Mouse (Mus musculus) activated CD4-positive, CD25-positive, alpha-beta regulatory T cell (primary cell): Measurements from ENCODE around the gene 4933430I17Rik. TPM values are rescaled to one million over a fixed set of nuclear protein-coding genes. Genes with fewer than 3 reads are reported as not detected.

ENCODE experiments used
- polyA plus RNA-seq, 2 experiments: library from polyadenylated mRNA; unstranded; fragments of 100-300 nt; shearing (Covaris generic); gene quantifications; one replicate each; pipeline ENCODE4 v1.2.1; 2017

Gene 4933430I17Rik
- not detected for polyA plus RNA-seq

GRCm38 (mm10) chr4:62524651-62525488, at the start of gene 4933430I17Rik, which contains the start of gene Pole3:
TSS of gene 4933430I17Rik (plus strand) at chr4:62525369.
TSS of gene Pole3 (minus strand) at chr4:62525068.

GRCm38 (mm10) chr4:62479937-62480708, 45.0 kb upstream of the 4933430I17Rik start, which contains the start of gene Bspry:
TSS of gene Bspry (plus strand) at chr4:62480053.

GRCm38 (mm10) chr4:62503374-62503970, 21.7 kb upstream of the 4933430I17Rik start, which contains the start of gene Hdhd3:
TSS of gene Hdhd3 (minus strand) at chr4:62503467.

GRCm38 (mm10) chr4:62519849-62520233, 5.3 kb upstream of the 4933430I17Rik start, which contains the start of gene Alad:
TSS of gene Alad (minus strand) at chr4:62519918.

GRCm38 (mm10) chr4:62559797-62560329, 34.7 kb downstream of the 4933430I17Rik start, which contains the start of gene Rgs3:
TSS of gene Rgs3 (plus strand) at chr4:62559847.

Other genes starting within 250 kb of the 4933430I17Rik start
- 10 to 100 TPM; 49.3 to 57.6 TPM for gene Fkbp15, start 164.8 kb upstream of the 4933430I17Rik start, polyA plus RNA-seq
- 1 to 10 TPM; 8.6 to 9.4 TPM for gene Slc31a1, start 164.6 kb upstream of the 4933430I17Rik start, polyA plus RNA-seq
- gene Cdc26, start 116.7 kb upstream of the 4933430I17Rik start, polyA plus RNA-seq: 100 to 1,000 TPM in 1 of 2 experiments, 10 to 100 TPM in 1; 84.1 to 112 TPM
- 10 to 100 TPM; 22.6 to 25.4 TPM for gene Prpf4, start 116.6 kb upstream of the 4933430I17Rik start, polyA plus RNA-seq
- gene Rnf183, start 90.1 kb upstream of the 4933430I17Rik start, polyA plus RNA-seq: under 1 TPM in 1 of 2 experiments, not detected in 1; 0.52 TPM
- gene Wdr31, start 54.5 kb upstream of the 4933430I17Rik start, polyA plus RNA-seq: under 1 TPM; 0.37 to 0.93 TPM
- gene Bspry, start 45.3 kb upstream of the 4933430I17Rik start, polyA plus RNA-seq: 10 to 100 TPM in 1 of 2 experiments, 1 to 10 TPM in 1; 3.7 to 11.2 TPM
- gene Hdhd3, start 21.9 kb upstream of the 4933430I17Rik start, polyA plus RNA-seq: 1 to 10 TPM in 1 of 2 experiments, under 1 TPM in 1; 0.91 to 1.6 TPM
- gene Alad, start 5.5 kb upstream of the 4933430I17Rik start, polyA plus RNA-seq: 10 to 100 TPM; 61.2 to 61.8 TPM
- 10 to 100 TPM; 29.2 to 40.9 TPM for gene Pole3, start 301 bp upstream of the 4933430I17Rik start, polyA plus RNA-seq
- gene Rgs3, start 34.5 kb downstream of the 4933430I17Rik start, polyA plus RNA-seq: 100 to 1,000 TPM in 1 of 2 experiments, 10 to 100 TPM in 1; 45.6 to 110 TPM